Mouse (Mus musculus): ENCODE results near the gene Kcnn3. TPM values are rescaled to one million over a fixed set of nuclear protein-coding genes. Genes with fewer than 3 reads are reported as not detected.

The Kcnn3 gene
- total RNA-seq (2021): 10 to 100 TPM; 19.5 to 20.7 TPM

DNA sequence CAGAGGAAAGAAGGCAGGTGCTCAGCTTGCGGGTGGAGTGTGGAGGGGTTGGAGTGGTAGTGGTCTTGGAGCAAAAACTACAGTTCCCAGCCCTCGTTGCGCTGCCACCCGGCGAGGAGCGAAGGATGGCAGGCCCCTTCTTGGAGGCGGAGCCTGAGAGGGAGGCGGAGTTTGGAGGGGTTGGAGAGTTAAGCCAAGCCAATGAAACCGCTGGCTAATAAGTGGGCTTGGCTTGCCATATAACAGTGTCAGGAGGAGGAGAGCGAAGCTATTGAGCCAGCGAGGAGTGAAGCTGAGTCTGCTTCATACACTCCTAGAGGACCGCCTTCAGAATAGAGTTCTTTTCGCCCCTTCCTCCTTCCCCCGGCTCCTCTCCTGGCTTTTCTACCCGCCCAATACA is at the start of gene Kcnn3:
TSS of gene Kcnn3 (plus strand) at position 271 of the 400 bp plus-strand sequence.
- intact Hi-C loops (cut with DNase I): loop anchor here (2.0 to 5.0 kb wide), 2 partner anchors 97 to 167 kb away; no protein-coding TSS in a partner anchor
- DNase-seq: peak; percentile 89

DNA sequence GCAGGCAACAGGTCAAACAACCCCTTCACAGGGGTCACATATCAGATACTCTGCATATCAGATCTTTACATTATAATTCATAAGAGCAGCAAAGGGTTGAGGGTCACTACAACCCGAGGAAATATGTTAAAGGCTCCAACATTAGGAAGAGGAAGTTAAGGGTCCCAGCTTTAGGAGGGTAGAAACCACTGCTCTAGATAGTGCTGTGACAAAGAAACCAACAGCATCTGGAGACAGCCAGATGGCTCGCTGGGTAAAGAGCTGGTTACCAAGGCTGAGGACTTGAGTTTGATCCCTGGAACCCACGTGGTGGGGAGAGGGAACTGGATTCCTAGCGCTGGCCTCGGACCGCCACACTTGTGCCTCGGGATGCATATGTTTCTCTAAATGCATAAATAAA is 47.7 kb upstream of the Kcnn3 start:
- intact Hi-C loops (cut with DNase I): no loop called here
- DNase-seq: no peak

DNA sequence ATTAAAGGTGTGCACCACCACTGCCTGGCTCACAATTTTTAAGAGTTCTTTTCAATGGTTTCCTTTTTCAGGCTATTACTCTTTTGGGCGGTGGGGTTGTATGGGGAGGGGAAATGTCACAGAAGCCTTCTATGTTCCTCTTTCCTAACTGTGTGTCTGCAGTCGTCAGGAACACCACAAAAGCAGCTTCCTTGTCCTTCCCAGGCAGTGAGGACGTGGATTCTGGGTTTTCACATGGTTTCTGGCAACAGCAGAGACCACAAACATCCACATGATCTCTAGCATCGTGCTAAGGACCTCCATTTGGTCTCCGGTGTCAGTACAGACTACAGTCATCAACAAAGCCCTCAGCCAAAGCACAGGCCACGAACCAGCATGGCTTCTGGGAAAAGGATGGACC is 46.1 kb upstream of the Kcnn3 start:
- no peak for DNase-seq
- intact Hi-C loops (cut with DNase I): no loop called here

DNA sequence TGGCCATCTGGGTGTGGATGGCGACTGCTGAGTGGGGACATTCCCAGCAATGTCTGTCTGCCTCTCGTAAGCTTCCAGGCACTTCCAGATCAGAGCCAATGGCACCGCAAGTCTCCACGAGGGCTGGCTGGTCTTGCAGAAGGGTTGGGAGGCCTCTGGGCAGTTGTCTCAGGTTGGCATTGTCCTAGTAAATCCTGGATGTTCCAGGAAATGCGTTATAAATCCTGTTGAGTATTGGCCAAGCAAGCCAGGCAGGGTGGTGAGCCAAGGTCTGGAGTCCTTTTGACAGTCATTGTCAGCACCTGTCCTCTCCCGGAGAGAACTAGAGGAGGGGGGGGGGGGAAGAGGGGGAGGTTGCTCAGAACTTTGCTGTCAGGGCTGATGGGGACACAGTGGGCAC is 40.9 kb upstream of the Kcnn3 start:
- intact Hi-C loops (cut with DNase I): no loop called here
- DNase-seq: no peak

DNA sequence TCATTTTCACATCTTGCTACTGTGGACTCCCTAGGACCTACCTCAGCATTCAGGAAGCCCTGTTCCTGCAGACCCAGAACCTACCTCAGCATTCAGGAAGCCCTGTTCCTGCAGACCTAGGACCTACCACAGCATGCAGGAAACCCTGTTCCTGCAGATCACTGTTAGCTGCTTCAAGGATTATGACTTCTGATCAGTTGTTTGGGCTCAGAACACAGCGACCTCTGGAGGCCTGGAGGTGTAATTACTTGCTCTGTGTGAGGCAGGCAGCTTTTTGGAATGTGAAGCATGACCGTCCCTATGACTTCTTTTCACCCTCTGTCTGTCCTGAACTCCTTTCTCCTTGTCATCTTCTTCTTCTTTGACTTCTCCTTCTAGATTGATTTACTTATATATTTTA is 38.5 kb upstream of the Kcnn3 start:
- peak; percentile 12 for DNase-seq
- intact Hi-C loops (cut with DNase I): no loop called here

DNA sequence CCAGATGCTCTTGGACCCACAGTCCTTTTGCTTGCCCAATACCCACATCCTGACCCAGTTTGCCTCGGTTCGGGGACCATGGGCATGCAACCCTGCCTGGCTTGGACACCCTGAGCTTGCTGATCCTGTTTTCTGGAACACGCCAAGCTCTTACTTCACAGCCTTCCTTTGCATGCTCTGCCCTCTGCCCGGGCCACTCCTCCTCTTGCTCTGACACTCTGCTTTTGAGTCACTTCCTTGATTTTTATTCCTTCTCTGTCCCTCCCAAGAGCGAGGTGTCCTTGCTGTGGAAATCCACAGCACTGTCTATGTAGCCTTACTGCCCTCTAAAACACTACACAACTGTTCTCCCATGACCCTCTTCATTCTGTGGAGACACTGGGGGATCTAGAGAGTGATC is 37.7 kb upstream of the Kcnn3 start:
- intact Hi-C loops (cut with DNase I): no loop called here
- DNase-seq: no peak

DNA sequence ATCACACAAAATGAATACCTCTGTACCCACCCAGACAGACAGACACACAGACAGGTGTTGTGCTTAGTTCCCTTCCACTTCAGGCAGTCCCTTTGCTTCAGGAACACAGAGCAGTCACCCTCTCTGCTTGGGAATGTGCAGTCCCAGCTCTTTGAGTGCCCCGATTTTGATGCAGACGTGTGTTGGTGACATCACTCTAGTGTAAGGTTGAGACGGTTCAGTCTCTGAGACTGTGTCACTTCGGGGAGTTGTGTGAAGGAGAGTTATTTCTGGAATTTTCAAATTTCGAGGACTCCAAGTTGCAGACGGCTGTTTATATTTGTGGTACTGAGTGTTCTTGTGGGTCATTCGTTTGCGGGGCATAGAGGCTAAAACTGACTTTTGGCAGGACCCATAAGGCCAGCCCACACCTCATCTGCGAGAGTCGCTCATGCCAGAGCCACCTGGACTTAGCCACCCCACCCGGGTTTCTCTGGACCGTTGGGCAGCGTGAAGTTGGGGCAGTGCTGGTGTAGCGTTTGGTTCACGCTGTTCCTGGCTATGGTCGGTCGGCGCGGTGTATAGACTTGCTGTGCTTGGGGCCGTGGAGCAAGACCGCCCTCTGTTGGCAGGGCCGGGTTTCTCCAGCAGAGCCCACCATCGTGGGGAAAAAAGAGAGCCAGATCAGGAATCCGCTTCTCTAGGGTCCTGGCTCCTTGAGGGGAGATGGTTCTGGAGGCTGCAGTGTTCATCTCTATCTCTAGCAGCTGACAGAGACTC is 35.0 kb upstream of the Kcnn3 start:
- DNase-seq: peak; percentile 75
- intact Hi-C loops (cut with DNase I): no loop called here

DNA sequence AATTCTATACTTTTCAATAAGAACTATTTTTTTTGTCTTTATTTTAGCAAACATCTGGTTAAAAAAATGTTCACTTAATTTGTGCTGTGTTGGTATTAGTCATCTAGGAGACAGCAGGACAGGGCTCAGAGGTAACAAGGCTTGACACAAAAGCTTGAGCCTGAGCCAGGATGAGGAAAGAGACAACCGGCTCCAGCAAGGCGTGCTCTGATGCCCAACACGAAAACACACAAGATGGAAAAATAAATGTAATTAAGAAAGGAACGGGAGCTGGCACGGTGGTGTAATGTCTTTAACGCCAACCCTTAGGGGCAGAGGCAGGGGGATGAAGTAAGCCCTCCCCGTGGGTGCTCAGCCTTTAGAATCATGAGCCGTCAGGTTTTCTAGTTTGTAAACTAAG is 33.9 kb upstream of the Kcnn3 start:
- DNase-seq: no peak
- intact Hi-C loops (cut with DNase I): no loop called here

DNA sequence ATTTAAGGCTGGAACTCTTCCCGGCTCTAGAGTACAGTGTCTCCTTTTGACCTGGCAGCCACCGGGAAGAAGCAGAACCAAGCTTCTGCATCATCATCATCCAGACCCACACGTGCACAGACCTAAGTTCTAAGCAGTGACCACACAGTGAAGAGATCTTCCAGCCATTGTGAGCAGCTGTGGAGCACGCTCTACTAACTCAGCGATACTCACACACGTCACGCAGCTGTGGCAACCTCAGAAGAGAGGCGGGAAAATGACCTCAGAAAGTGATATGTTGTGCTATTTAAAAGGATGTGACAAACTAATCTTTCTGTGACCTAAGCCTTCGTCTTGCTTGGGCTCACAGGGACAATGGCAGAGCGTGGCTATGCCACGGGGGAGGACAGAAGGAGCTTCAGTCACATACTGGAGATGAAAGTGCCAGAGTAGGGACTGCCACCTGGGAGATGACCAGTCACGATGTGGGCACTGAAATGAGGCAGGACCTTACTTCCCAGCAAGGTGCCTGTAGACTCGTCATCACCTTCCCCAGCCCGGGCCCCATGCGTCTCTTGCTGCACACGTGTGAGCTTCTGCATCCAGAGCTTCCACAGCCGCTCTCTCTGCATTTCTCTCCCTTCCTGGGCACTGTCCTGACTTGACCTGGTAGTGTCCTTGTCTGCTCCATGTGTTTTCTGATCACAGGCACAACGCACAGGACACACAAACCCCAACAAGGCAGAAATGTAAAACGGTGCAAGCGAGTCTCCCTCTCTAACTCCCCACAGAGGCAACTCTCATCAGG is 32.9 kb upstream of the Kcnn3 start:
- DNase-seq: no peak
- intact Hi-C loops (cut with DNase I): no loop called here

DNA sequence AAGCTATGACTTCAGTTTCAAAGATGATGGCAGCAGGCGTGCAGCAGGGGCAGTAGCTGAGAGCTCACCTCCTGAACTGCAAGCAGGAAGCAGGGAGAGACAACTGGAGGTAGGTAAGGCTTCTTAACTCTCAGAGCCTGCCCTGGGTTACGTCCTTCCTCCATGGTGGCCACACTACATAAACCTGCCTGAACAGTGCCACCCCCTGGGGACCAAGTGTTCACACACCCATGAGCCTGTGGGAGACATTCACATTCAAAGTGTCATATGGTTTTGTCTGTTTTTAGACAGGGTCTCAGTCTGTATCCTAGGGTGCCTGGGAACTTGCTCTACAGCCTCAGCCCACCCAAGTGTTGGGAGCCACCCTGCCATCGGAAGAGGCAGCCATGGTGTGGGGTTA is 29.2 kb upstream of the Kcnn3 start:
- intact Hi-C loops (cut with DNase I): no loop called here
- DNase-seq: no peak

DNA sequence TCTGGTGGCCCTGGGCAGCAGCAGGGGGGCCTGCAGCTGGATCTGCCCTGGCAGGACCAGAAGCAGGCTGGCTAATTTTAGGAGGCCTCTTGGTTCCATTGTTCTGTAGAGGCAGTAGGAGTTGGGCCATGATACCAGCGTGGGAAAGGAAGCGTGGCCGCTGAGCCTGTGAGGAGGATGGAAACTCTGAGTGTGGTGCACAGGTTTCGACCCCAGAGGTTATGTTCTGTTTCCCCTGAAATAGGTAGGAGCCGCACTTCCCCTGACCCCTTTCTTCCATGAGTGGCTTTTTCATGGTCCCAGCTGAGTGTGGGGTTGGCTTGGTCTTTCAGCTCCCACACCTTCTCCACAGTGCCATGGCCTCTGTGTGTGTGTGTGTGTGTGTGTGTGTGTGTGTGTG is 28.4 kb upstream of the Kcnn3 start:
- no peak for DNase-seq
- intact Hi-C loops (cut with DNase I): no loop called here

DNA sequence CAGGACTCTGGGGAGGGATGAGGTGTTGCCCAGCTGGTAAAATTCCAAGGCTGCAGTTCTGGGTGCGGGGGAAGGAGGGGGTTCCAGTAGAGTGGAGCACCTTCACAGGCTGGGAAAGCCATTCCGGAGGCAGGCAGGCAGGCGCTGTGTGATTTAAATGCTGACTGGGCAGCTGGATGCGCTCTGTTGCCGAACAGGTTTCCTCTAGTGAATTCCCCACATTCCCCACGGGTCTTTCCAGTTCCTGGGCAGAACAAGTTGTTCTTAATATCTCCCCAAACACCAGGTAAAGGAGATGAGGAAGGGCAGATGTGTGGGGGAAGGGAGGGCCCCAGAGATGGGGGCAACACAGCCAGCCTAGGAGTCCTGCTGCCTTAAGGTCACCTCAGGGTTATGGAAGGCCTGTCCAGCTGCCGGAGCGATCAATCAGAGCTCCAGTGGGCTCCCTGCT is 27.2 kb upstream of the Kcnn3 start:
- intact Hi-C loops (cut with DNase I): no loop called here

DNA sequence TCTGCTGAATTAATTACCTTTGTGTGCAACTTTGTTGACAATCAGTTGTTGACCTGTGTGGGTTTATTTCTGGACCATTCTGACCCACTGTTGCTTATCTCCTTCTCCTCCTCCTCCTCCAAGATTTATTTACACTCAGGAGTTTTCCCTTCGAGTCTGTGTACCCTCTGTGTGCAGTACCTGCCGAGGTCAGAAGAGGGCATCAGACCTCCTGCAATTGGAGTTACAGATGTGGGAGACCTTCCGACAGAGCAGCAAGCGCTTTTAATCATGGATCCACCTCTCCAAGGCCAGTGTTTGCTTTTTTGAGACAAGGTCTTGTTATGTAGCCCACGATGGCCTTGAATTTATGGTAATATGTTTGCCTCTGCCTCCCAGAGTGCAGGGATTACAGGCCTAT is 25.3 kb upstream of the Kcnn3 start:
- intact Hi-C loops (cut with DNase I): no loop called here
- DNase-seq: no peak

More for the DNA sequence above, 27.2 kb upstream of the Kcnn3 start:
- no peak for DNase-seq

DNA sequence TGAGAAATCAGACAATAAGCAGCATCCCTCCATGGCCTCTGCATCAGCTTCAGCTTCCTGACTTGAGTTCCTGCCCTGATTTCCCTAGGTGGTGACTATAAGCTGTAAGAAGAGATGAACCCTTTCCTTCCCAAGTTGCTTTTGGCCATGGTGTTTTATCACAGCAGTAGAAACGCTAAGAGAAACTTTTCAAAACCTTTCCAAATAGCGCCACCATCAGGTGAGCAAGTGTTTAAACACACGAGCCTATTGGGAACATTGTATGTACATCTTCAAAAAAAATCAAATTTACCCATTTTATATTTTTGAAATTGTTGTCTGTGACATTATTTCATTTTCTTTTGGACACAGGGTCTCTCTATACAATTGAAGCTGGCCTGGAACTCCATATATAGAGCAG is 23.6 kb upstream of the Kcnn3 start:
- DNase-seq: no peak
- intact Hi-C loops (cut with DNase I): no loop called here

DNA sequence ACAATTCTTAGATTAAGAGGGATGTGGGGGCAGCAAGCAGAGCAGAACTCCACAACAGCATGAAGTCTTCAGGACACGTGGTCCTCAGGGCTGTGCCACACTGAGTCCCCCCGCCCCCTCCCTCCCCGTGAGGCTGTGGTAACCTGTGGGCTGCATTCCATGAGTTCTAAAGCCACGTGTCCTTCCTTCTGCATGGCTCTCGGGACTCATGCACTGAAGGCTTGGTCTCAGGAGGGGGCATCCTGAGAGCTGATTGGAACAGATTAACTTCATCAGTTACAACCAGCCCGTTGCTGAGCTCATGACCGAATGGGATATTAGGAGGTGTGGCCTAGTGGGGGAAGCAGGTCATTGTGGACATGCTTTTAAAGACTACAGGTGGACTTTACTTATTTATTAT is 20.3 kb upstream of the Kcnn3 start:
- no peak for DNase-seq
- intact Hi-C loops (cut with DNase I): no loop called here

DNA sequence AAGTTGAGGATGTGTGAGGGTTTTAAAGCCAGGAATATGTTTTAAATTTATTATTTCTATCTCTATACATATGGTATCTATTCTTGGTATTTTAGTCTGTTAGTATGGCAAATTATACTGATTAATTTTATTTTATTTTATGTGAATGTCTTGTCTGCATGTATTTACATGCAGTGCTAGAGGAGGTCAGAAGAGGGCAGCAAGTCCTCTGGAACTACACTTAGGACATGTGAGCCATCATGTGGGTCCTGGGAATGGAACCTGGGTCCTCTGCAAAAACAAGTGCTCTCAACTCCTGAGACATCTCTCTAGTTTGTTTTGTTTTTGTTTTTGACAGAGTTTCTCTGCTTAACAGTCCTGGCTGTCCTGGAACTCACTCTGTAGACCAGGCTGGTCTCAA is 18.5 kb upstream of the Kcnn3 start:
- no peak for DNase-seq

DNA sequence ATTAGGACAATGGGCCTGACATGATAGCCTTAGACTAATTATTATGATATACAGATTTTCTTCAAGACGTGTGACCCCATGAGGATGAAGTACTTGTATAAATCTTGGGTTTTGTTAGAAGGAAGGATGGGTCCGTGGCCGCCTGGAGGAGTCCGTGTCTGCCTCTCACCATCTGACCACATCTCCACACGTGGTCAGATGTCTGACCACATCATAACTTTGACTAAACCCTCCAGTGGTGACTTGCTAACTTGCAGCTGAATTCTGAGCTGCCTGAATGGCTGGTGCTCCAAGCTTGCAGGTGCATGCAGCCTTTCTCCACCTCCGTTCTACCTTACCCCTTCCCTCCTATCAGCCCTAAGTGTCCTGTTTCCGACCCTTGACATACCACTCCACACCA is 17.4 kb upstream of the Kcnn3 start:
- DNase-seq: no peak
- intact Hi-C loops (cut with DNase I): no loop called here

More for the DNA sequence above, 18.5 kb upstream of the Kcnn3 start:
- intact Hi-C loops (cut with DNase I): no loop called here

DNA sequence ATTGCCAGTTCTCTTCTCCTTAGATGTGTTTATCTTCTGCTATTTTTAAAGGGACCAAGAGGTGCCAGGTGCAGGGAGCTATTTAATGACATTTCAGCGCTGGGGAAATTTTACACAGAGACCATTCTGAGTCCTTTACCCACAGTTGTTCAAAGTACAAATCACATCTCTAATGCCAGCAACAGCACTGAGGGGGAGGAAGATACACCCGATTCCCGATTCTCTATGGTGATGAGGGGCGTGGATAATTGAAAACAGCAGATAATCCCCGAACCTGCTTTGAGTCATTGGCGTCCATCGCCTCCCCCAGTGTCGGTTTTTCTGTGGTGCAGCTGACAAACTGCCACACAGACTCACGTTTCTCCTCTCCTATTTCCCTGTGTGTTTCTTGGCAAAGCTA is 11.9 kb upstream of the Kcnn3 start:
- intact Hi-C loops (cut with DNase I): no loop called here
- DNase-seq: no peak

DNA sequence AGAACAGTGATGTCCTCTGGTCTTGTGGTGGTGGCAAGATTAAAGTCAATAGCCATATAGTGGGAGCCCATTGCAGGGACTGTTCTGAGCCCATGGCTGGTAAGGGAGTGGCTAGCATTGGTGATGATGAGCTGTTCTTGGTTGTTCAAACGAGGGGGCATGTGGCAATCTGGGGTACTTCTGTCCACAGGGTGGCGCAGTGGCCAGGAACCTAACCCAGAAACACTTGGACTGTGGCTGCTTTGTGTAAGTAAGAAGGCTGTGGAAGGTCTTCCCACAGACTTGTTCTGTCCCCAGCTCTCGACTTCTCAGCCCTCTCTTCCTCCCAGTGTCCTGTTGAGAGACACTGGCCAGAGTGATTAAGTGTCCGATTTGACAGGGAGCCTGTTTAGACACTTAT is 9.0 kb upstream of the Kcnn3 start:
- DNase-seq: peak; percentile 73
- intact Hi-C loops (cut with DNase I): no loop called here

DNA sequence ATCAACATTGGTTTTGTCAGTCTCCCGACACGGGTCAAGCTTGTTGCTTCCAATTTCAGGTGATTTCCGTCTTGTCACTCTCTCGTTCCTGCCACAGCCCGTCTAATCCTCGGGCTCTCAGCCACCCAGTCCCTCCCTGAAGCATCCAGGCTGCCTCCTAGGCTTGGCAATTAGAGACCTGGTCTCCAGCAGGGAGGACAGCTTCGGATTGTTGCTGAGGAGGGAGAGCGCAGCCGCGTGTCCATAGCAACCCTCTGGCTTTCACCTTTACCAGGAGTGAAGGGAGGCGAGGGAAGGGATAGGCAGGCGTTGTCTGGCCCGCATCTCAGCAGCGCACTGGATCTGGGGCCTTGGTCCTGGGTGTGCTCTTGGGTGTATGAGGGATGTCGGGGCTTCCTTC is 8.6 kb upstream of the Kcnn3 start:
- intact Hi-C loops (cut with DNase I): no loop called here
- DNase-seq: peak; percentile 10

DNA sequence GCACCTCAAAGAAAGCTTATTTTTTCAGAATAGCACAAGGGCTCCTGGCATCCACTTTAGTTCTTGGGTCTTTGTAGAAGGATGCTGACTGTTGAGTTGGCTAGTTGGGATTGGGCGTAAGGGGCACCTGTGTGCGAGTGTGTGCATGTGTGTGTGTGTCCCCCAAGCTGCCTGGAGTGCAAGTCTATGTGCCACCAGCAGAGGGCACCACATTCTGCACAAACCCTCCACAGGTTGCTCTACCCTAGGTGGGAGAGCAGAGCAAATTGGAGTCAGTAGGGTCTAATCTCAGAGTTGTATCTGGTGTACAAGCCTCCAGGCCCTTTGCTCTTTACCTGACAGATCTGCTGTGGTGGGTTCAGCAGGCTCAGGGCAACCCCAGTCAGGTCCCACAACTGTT is 7.7 kb upstream of the Kcnn3 start:
- intact Hi-C loops (cut with DNase I): no loop called here
- peak; percentile 35 for DNase-seq

DNA sequence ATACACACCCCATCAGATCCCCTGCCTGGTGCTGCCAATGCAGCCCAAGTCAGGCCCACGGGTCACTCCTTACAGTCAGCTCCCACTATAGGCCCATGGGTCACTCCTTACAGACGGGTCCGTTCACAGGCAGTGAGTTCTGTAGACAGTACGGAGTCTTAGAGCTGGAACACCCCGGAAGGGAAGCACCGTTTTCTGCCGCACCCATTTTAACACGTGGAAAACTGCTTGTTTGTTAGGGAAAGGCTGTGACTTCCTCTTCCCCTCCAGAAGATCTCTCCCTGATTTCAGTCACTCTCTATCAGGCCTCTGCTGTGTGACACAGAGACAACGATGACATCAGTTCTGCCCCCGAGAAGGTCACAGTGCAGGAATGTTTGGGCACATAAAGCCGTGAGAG is 4.5 kb upstream of the Kcnn3 start:
- intact Hi-C loops (cut with DNase I): no loop called here
- no peak for DNase-seq
